Mouse (Mus musculus) spleen, adult 18-20 months (tissue): Measurements from ENCODE around the gene Eri3.

Experiments
- DNase-seq, 2 experiments: peaks; one replicate each; pipeline ENCODE4 v3.0.0; 2022; ENCODE audit warnings: mixed read lengths in 2 of 2

The Eri3 gene

GRCm38 (mm10) chr4:117550140-117550851 is at the start of gene Eri3:
Eri3 (plus strand) TSS chr4:117550365.
- DNase-seq = peak; percentile 93 to 94

GRCm38 (mm10) chr4:117518246-117518645 is 31.9 kb upstream of the Eri3 start:
- no peak for DNase-seq

- no peak for DNase-seq
These were observed 28.8 kb upstream of the Eri3 start for GRCm38 (mm10) chr4:117521350-117521749.

GRCm38 (mm10) chr4:117525990-117526389 is 24.2 kb upstream of the Eri3 start:
- no peak for DNase-seq

- DNase-seq = no peak
These were observed 22.9 kb upstream of the Eri3 start for GRCm38 (mm10) chr4:117527116-117527899.

GRCm38 (mm10) chr4:117527952-117528351 is 22.2 kb upstream of the Eri3 start:
- DNase-seq = peak in 1 of 2 experiments; percentile 56

GRCm38 (mm10) chr4:117529843-117530242 is 20.3 kb upstream of the Eri3 start:
- DNase-seq = no peak

GRCm38 (mm10) chr4:117535496-117536200 is 14.5 kb upstream of the Eri3 start:
- DNase-seq = no peak

- no peak for DNase-seq
These were observed 13.2 kb upstream of the Eri3 start for GRCm38 (mm10) chr4:117537002-117537401.

GRCm38 (mm10) chr4:117539329-117539980 is 10.7 kb upstream of the Eri3 start:
- DNase-seq = no peak

- DNase-seq = no peak
These were observed 9.6 kb upstream of the Eri3 start for GRCm38 (mm10) chr4:117540571-117540970.

GRCm38 (mm10) chr4:117545448-117545847 is 4.7 kb upstream of the Eri3 start:
- DNase-seq = no peak

GRCm38 (mm10) chr4:117546616-117547015 is 3.5 kb upstream of the Eri3 start:
- DNase-seq = no peak

GRCm38 (mm10) chr4:117549576-117549975 is 589 bp upstream of the Eri3 start:
- no peak for DNase-seq

GRCm38 (mm10) chr4:117551144-117552000 is 1.2 kb downstream of the Eri3 start:
- DNase-seq = no peak

- no peak for DNase-seq
These were observed 5.3 kb downstream of the Eri3 start for GRCm38 (mm10) chr4:117555495-117555894.

GRCm38 (mm10) chr4:117556372-117556771 is 6.2 kb downstream of the Eri3 start:
- DNase-seq = no peak

GRCm38 (mm10) chr4:117557068-117557645 is 7.0 kb downstream of the Eri3 start:
- no peak for DNase-seq

GRCm38 (mm10) chr4:117563967-117564366 is 13.8 kb downstream of the Eri3 start:
- no peak for DNase-seq

GRCm38 (mm10) chr4:117568846-117569245 is 18.7 kb downstream of the Eri3 start:
- no peak for DNase-seq

- no peak for DNase-seq
These were observed 20.8 kb downstream of the Eri3 start for GRCm38 (mm10) chr4:117570964-117571363.

- DNase-seq = no peak
These were observed 27.4 kb downstream of the Eri3 start for GRCm38 (mm10) chr4:117577579-117577978.
